Mouse (Mus musculus): Measurements from ENCODE around the gene Itm2b.

The Itm2b gene

DNA sequence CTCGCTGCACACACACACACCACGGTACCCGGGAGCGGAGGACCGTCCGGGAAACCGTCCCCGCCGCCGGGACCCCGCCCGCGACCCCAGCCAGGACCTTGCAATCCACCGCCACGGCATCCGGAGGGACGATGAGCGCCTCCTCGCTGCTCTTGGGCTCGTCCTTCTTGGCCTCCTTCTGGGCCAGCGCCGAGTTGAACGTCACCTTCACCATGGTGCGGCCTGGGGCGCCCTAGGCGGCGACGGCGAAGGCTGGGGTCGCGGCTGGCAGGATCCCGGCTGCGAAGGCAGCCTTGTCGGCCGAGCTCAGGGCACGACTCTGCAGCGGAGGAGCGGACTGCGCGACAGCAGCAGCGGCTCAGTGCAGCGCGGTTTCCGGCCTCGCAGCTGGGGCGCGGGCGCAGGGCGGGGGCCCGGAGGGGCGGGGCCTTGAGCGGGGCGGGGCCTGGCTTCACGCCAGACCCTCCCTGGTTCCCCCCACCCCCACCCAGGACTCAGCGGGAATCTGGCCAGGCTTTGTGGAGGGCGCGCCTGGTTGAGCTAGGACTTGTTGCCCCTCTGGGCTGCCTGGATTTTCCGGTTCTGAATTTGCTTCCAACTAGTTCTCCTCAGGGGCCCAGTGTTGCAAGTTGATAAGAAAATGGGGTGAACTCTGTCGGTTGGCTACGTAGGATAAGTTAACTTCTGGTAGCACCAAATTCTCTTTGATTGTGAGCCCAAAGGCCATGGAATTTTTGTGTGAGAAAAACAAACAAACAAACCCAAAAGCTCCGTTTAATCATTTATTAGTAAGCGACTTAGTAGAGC, at the start of gene Itm2b:
TSS of gene Itm2b (minus strand) at position 377 of the 807 bp plus-strand sequence.
- peak; percentile 90 to 93 for DNase-seq

DNA sequence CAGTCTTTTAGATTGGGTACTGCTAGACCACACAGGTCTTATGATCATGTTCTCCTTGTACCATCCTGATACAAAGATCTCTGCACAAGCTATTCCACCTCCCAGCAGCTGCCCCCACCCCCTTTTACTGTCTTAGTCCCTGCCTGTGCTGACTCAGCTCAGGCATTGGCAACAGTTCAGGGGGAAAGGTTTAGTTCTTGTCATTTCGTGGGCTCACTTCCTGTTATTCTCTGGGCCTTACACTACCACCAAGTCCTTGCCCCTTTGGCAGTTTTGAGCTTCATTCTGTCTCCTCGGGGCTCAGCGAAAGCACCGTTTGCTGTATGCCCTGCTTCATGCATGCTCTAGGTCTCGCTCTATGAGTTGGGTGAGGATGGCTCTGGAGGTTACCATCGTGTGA, 48.4 kb upstream of the Itm2b start:
- DNase-seq = no peak

DNA sequence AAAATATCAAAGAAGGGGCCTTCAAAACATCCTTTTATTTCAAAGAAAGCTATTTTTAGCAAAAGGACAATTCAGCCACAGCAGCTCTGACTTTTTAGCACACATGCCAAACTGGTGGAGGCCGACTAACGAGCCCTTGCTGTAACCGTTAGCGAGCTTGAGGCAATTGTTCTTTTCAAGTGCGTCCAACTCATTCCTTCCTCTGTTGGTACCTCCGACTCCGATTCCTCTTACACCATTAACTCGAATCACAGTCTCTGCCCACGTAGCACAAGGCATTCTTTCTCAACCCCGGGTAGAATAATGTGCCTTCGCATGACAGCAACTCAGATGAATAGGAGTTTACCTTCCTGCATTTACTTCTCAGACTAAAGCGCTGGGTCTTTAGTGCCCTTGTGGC, 45.5 kb upstream of the Itm2b start:
- DNase-seq = no peak

- peak; percentile 56 to 81 for DNase-seq
These were observed 40.5 kb upstream of the Itm2b start for GRCm38 (mm10) chr14:73425571-73426041.

GRCm38 (mm10) chr14:73424961-73425360, 39.9 kb upstream of the Itm2b start:
- peak; percentile 78 to 88 for DNase-seq

GRCm38 (mm10) chr14:73423542-73423941, 38.5 kb upstream of the Itm2b start:
- no peak for DNase-seq

DNA sequence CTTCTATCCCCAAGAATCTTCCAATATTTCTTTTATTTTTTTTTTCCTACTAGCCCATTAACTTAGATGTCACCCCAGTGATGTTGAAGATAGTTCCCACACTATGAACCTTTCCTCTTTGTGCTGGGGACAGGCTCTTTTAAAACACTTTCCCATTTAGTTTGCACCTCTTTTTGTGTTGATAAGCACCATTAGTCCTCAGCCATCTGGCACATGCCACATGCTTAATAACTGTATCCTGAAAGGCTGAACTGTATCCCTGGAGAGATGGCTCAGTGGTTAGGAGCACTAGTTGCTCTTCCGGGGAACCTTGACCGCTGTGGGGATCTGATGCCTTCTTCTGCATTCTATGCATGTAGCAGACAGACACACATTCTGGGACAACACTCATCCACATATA, 37.5 kb upstream of the Itm2b start:
- DNase-seq = no peak

DNA sequence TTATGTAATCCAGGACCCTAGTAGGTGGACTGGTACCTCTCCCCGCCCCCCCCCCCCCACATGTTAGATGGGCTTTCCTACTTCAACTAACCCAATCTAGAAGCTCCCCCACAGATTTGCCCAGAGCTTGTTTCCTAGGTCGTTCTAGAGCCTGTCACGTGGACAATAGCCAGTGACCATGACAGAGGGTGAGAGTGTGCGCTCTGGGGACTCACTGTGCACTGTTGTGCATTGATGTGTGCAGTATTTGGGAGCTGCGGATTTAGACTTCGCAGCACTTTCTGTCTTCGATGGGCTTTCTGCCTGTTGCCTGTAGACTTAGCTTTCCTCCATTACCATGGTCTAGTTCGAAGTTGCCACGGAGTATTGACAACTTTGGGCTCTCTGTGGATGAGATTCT, 36.5 kb upstream of the Itm2b start:
- no peak for DNase-seq

- peak in 1 of 2 experiments; percentile 54 for DNase-seq
These were observed 35.2 kb upstream of the Itm2b start for GRCm38 (mm10) chr14:73420138-73420745.

- DNase-seq = no peak
These were observed 31.4 kb upstream of the Itm2b start for GRCm38 (mm10) chr14:73416511-73416910.

DNA sequence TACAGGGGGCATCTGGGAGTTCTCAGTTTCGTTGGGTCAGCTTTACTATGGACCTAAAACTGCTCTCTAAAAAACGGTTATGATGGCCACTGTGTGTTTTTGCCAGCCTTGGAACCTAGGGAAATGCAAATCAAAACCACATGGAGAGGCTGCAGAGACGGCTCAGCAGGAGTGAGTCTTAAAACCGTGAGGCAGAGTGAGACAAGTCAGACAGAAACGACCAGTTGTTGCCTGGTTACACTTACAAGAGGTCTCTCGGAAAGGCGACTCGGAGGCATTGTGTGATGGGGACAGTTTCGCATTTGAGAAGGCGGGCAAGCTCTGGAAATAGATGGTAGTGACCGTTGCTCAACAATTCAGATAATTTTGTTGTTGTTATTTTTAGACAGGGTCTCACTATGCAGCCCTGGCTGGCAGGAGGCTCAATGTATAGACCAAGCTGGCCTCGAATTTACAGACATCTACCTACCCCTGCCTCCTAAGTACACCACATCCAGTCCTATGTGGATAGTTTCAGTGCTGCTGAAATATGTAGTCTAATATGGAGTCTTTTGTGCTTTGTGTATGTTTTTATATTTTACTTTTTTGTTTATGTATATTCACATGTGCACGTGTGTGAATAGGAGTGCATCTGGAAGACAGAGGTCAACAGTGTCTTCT, 30.4 kb upstream of the Itm2b start:
- DNase-seq = no peak

DNA sequence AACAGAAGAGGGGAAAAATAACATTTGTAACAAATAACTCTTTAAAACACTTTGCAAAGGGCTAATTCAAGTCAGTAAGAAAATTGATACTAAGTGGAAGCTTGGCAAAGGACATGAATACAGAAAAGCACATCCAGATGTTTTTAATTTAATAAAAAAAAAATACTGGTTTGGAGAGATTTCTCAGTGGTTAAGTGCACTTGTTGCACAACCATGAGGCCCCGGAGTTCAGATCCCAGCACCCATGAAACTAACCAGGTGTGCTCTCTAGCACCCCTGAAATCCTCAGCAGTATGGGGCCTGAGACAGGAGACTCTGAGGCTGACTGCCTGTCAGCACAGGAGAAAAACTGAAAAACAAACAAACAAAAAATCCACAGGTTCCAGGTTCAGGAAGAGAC, 26.6 kb upstream of the Itm2b start:
- no peak for DNase-seq

- DNase-seq = no peak
These were observed 25.0 kb upstream of the Itm2b start for GRCm38 (mm10) chr14:73410083-73410482.

- no peak for DNase-seq
These were observed 23.2 kb upstream of the Itm2b start for GRCm38 (mm10) chr14:73408223-73408845.

DNA sequence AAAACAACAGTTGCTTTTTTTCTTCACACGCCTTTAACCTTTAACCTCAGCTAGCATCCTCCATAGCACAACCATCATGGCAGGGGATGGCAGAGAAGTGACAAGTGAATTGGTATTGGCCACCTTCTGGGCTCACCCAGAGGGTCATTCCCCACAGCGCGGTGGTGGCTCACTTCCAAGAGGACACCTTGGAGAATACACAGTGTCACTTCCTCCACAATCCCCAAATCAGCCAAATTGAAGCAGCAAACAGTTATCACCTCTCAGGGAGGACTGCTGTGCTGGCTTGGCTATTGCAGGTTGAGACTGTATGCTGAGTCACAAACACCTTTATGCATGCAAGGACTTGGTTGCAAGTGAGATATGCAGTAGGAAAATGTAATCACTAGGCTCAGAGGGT, 18.9 kb upstream of the Itm2b start:
- peak in 1 of 2 experiments; percentile 38 for DNase-seq

DNA sequence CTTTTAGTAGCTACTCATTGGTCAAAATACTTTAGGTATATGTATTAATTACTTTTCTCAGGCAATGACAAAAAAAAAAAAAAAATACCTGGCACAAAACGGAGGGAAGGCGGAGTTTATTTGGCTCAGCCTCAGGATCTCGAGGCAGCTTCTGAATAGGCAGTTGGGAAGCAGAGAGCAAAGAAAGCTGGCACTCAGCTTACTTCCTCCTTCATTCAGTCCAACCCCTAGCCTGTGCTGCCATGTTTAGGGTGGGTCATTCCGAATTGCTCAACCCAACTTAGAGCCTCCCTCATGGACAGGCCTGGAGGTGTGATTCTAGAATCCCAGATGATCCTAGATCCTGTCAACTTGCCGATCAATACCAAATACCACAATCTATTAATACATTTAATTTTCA, 18.3 kb upstream of the Itm2b start:
- DNase-seq = no peak

GRCm38 (mm10) chr14:73402296-73403035, 17.4 kb upstream of the Itm2b start:
- DNase-seq = no peak

DNA sequence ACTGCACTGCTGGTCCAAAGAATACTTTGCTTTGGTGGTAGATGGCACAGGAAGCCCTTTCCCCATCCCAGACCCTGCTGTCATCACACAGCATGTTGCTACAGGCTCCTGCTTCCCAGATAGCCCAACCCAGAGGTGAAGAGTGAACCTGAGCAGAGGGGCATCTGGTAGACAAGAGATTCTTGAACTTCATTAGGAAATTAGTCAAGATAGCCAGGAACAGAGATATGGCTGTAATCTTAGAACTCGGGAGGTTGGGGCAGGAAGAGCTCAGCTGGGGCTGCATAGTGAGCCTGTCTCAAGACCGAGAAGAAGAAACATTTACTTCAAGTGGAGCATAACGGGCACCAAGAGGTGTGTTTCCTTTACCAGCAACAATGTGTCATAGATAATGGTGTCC, 16.3 kb upstream of the Itm2b start:
- DNase-seq = no peak

DNA sequence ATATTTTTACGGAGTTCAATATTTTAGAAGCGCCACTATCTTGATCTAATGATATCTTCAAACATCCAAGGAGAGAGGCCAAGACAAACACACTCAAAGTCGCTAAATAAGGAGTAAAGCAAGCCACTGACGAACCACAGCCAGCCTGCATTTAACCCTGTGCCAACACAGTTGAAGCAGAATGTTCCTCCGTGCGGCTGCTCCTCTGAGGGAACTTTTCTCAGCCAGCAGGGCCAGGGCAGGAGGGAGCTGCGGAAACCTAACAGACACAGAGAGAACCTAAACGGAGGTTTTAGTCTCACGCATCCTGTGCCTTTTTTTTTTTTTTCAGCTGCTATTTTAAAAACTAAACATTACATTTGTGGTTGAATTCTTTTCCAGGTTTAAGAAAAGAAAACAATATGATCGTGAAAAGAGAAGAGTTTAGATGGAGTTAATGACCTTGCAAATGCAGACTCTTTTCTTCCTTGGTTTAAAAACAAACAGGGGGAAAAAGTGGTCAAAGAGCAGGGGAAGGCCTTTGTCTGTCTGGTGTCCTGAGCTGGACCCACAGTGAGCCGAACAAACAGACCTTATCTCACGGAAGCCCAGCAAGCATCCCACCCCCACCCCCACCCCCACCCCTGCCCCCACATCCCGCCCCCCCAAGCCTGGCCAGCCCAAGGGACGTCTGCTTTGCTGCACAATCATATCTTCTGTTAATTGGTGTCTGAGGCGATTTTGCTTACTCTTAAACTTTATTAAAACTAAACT, 15.0 kb upstream of the Itm2b start:
- peak in 1 of 2 experiments; percentile 9 for DNase-seq

DNA sequence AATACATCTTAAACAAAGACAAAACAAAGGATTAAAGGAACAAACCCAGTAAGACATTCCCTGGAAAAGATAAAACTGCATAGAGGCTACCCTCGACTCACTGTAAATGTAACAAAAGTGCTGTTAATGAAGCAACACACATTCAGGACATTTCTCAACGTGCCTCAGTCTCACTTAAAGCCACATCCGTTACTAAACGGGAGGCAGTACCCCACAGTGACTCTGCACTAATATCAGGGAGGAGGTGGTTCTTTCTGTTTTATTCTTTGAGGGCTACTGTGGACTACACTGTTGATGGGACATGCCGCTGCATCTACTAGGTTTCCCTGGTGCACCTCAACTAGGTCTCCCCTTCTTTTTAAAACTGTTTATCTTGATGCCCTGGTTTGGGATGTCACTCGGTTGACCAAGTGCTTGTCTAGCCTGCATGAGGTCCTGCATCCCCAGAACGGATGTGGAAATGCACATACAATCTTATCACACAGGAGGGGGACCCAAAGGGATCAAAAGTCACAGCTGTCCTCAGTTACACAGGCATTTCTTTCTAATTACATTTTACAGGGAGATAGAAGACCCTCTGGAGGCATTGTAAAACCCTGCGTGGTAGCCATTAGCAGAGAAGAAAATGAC, 13.4 kb upstream of the Itm2b start:
- no peak for DNase-seq

DNA sequence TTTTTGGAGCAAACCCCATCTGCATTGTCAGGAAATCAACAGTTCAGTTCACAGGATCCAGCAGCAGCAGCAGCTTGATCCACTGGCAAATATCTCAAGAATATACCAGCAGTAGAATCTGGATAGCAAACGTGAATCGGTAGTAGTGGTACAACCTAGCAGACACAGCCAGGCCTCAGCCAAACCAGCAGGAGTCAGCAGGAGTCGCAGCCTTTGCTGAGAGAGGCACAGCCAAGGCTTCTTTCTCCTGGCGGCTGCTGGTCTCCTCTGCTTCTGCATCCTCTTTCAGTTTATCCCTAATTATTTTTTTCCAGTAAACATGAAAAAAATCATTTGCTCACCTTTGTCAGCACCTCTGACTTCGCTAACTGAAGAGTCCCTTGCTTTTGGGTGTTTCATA, 10.7 kb upstream of the Itm2b start:
- peak in 1 of 2 experiments; percentile 37 for DNase-seq

Data from cerebellum, postnatal 14 days (tissue).